Comparison of ENCODE assay signal across 8 mouse cellular contexts in genomic region chr1:131199118-131199821, GRCm38 (mm10). TPM values are rescaled to one million over a fixed set of nuclear protein-coding genes. Genes with fewer than 3 reads are reported as not detected.
DNase-seq lines count a peak whose midpoint lies in the region; ATAC-seq and TF ChIP-seq lines count a peak whose summit lies in the region.

No protein-coding gene starts in this region.

- H3K4me1 ChIP-seq in heart, embryonic 16.5 days (ENCODE audit: control insufficient read depth, insufficient read depth, low read length), result 0 out of 2 replicates have a peak, but pooled peaks cover 8% of the 10 kb centered on the region
- H3K4me1 ChIP-seq in ES-Bruce4 (ENCODE audit: control insufficient read depth, insufficient read depth, low read length), result no peaks in the 10 kb centered on the region
- H3K4me1 ChIP-seq in hindbrain, postnatal 0 days (ENCODE audit: insufficient read depth, low read length), result no peaks in the 10 kb centered on the region

- H3K27ac ChIP-seq in heart, embryonic 16.5 days (ENCODE audit: low read length), result peak overlapping the region; percentile 49
- no peak overlapping the region for H3K27ac ChIP-seq in ES-Bruce4 (ENCODE audit: insufficient read depth, low read length)
- no peak overlapping the region for H3K27ac ChIP-seq in hindbrain, postnatal 0 days

- no peak for DNase-seq in heart, adult 18-20 months
- DNase-seq in induced T-regulatory cell, adult 2 months (ENCODE audit: low read depth), result peak; percentile 81
- peak; percentile 73 for DNase-seq in naive thymus-derived CD4-positive, alpha-beta T cell, adult 2 months (ENCODE audit: low read depth)
- no peak for DNase-seq in embryo, embryonic 11 days
- DNase-seq in urinary bladder, postnatal 25 days (ENCODE audit: low spot score), result no peak
- DNase-seq in hindbrain, postnatal 0 days (ENCODE audit: low spot score), result no peak

- no peaks in the 10 kb centered on the region for H3K27me3 ChIP-seq in heart, embryonic 16.5 days (ENCODE audit: control insufficient read depth, insufficient read depth, low read length)
- H3K27me3 ChIP-seq in ES-Bruce4 (ENCODE audit: control insufficient read depth, insufficient read depth, low read length, poor library complexity, severe bottlenecking), result no peaks in the 10 kb centered on the region
- H3K27me3 ChIP-seq in hindbrain, postnatal 0 days (ENCODE audit: insufficient read depth, low read length), result no peaks in the 10 kb centered on the region

- peak overlapping the region; percentile 30 for H3K9ac ChIP-seq in heart, embryonic 16.5 days (ENCODE audit: low read length)
- H3K9ac ChIP-seq in ES-Bruce4 (ENCODE audit: low read depth, poor library complexity, severe bottlenecking), result no peak overlapping the region
- no peak overlapping the region for H3K9ac ChIP-seq in hindbrain, postnatal 0 days (replicated peaks; ENCODE audit: low read length)

- TF ChIP-seq POLR2A in ES-Bruce4 (IDR thresholded peaks at IDR 0.05; ENCODE audit: insufficient read depth, low read length), result no peak

- no peak for ATAC-seq in heart, embryonic 16.5 days (replicated peaks; ENCODE audit: extremely low read depth, insufficient read depth, low FRiP score)
- ATAC-seq in hindbrain, postnatal 0 days, result no peak

- peak overlapping the region; percentile 38 for H3K4me3 ChIP-seq in heart, embryonic 16.5 days (ENCODE audit: low read length)
- peak overlapping the region; percentile 5; the same call in 1 of the 2 replicates for H3K4me3 ChIP-seq in ES-Bruce4 (ENCODE audit: low read depth, low read length)
- H3K4me3 ChIP-seq in hindbrain, postnatal 0 days (ENCODE audit: low read length), result no peak overlapping the region

- H3K4me2 ChIP-seq in heart, embryonic 16.5 days (ENCODE audit: low read depth, low read length), result peak overlapping the region; percentile 5; the same call in 1 of the 2 replicates
- no peak overlapping the region for H3K4me2 ChIP-seq in hindbrain, postnatal 0 days (ENCODE audit: low read depth, low read length)

- TF ChIP-seq EP300 in ES-Bruce4 (IDR thresholded peaks at IDR 0.05; ENCODE audit: insufficient read depth, low read depth, low read length), result no peak

- H3K36me3 ChIP-seq in heart, embryonic 16.5 days (ENCODE audit: control insufficient read depth, insufficient read depth), result no peaks in the 10 kb centered on the region
- no peaks in the 10 kb centered on the region for H3K36me3 ChIP-seq in ES-Bruce4 (ENCODE audit: control insufficient read depth, insufficient read depth, low read length, poor library complexity, severe bottlenecking)
- no peaks in the 10 kb centered on the region for H3K36me3 ChIP-seq in hindbrain, postnatal 0 days (ENCODE audit: insufficient read depth, low read length)

- WGBS in heart, embryonic 16.5 days, result 75% methylated on average over 18 of the region's 18 CpGs
- WGBS in hindbrain, postnatal 0 days, result 81% methylated on average over 18 of the region's 18 CpGs

- no peak for TF ChIP-seq CTCF in ES-Bruce4 (IDR thresholded peaks at IDR 0.05; ENCODE audit: low read depth, low read length)
- TF ChIP-seq CTCF in hindbrain, postnatal 0 days (IDR thresholded peaks at IDR 0.05; ENCODE audit: low read depth), result no peak

- H3K9me3 ChIP-seq in heart, embryonic 16.5 days (replicated peaks; ENCODE audit: control insufficient read depth, low read length), result no peaks in the 10 kb centered on the region
- no peaks in the 10 kb centered on the region for H3K9me3 ChIP-seq in ES-Bruce4 (replicated peaks; ENCODE audit: control insufficient read depth, insufficient read depth, low read length, poor library complexity, severe bottlenecking)
- H3K9me3 ChIP-seq in hindbrain, postnatal 0 days (ENCODE audit: low read length), result no peaks in the 10 kb centered on the region

RNA-seq across cellular contexts. Expression of gene Rassf5, which starts 45.8 kb away (rescaled TPM):
- polyA plus RNA-seq in heart, embryonic 16.5 days (2015; fragmentation: Nextera tagmentation; extraction: Ambion mirVana), result 15.0 and 22.5 TPM in 2 replicates
- total RNA-seq in heart, adult 18-20 months (2021), result 1 to 10 TPM; 2.2 to 4.4 TPM
- polyA plus RNA-seq in ES-Bruce4 (2011; ENCODE audit: insufficient read depth, insufficient read length, low read depth, missing spikeins), result 0.45 and 1.1 TPM in 2 replicates
- total RNA-seq in hindbrain, postnatal 0 days (2014; rRNA removed), result 12.9 and 41.5 TPM in 2 replicates
- polyA plus RNA-seq in hindbrain, postnatal 0 days (2015; fragmentation: Nextera tagmentation; extraction: Ambion mirVana), result 8.1 and 8.3 TPM in 2 replicates

RNA-seq across cellular contexts. Expression of gene Eif2d, which starts 46.3 kb away (rescaled TPM):
- 48.1 and 50.1 TPM in 2 replicates for polyA plus RNA-seq in heart, embryonic 16.5 days (2015; fragmentation: Nextera tagmentation; extraction: Ambion mirVana)
- total RNA-seq in heart, adult 18-20 months (2021), result 10 to 100 TPM; 31.4 to 34.1 TPM
- polyA plus RNA-seq in ES-Bruce4 (2011; ENCODE audit: insufficient read depth, insufficient read length, low read depth, missing spikeins), result 96.5 and 99.1 TPM in 2 replicates
- total RNA-seq in hindbrain, postnatal 0 days (2014; rRNA removed), result 38.1 and 39.7 TPM in 2 replicates
- polyA plus RNA-seq in hindbrain, postnatal 0 days (2015; fragmentation: Nextera tagmentation; extraction: Ambion mirVana), result 42.8 and 44.4 TPM in 2 replicates

Comparison
In these comparisons a context has a peak if more than half of its experiments do, and no peak if none do; other contexts are left out.
1. DNase-seq: peak in induced T-regulatory cell, adult 2 months (single experiment) and naive thymus-derived CD4-positive, alpha-beta T cell, adult 2 months (single experiment); none in heart, adult 18-20 months (0 of 2), embryo, embryonic 11 days (single experiment), urinary bladder, postnatal 25 days (single experiment) and hindbrain, postnatal 0 days (single experiment).